ENCODE assay signal across 8 mouse cellular contexts in genomic region chr9:97172075-97172474, GRCm38 (mm10).
DNase-seq lines count a peak whose midpoint lies in the region; ATAC-seq lines count a peak whose summit lies in the region.

No protein-coding gene starts in this region.

- H3K4me2 ChIP-seq in forebrain, embryonic 15.5 days (replicated peaks) = no peak overlapping the region

- H3K9me3 ChIP-seq in forebrain, embryonic 15.5 days = no peaks in the 10 kb centered on the region

- H3K4me3 ChIP-seq in forebrain, embryonic 15.5 days = no peak overlapping the region

- peak; percentile 80 for ATAC-seq in frontal cortex, adult (ENCODE audit: low TSS enrichment)
- ATAC-seq in megakaryocyte, adult 5-6 weeks (ENCODE audit: poor library complexity, severe bottlenecking) = peak; percentile 88
- no peak for ATAC-seq in forebrain, embryonic 15.5 days (replicated peaks)

- H3K4me1 ChIP-seq in forebrain, embryonic 15.5 days = no peaks in the 10 kb centered on the region

- H3K27me3 ChIP-seq in forebrain, embryonic 15.5 days = no peaks in the 10 kb centered on the region

- H3K27ac ChIP-seq in forebrain, embryonic 15.5 days (replicated peaks) = no peak overlapping the region

- 9% methylated on average over 3 of the region's 3 CpGs for WGBS in forebrain, embryonic 15.5 days

- no peak overlapping the region for H3K9ac ChIP-seq in forebrain, embryonic 15.5 days (replicated peaks)

- DNase-seq in frontal cortex, postnatal 10 days (ENCODE audit: low spot score in 2 of 2) = no peak
- DNase-seq in right cerebral cortex, adult 18-20 months = peak; percentile 32
- DNase-seq in right cerebral cortex, postnatal 36 days (ENCODE audit: low spot score in 2 of 2) = no peak
- DNase-seq in c-Kit-positive CD71-positive TER-119-negative erythroid progenitor cells, embryonic 14.5 days (ENCODE audit: low read depth) = peak; percentile 8
- peak; percentile 31 for DNase-seq in kidney, postnatal 14 days

- H3K36me3 ChIP-seq in forebrain, embryonic 15.5 days = no peaks in the 10 kb centered on the region

Comparison
In these comparisons a context has a peak if more than half of its experiments do, and no peak if none do; other contexts are left out.
1. DNase-seq: peak in right cerebral cortex, adult 18-20 months (single experiment), c-Kit-positive CD71-positive TER-119-negative erythroid progenitor cells, embryonic 14.5 days (single experiment) and kidney, postnatal 14 days (single experiment); none in frontal cortex, postnatal 10 days (0 of 2) and right cerebral cortex, postnatal 36 days (0 of 2).